Mouse (Mus musculus): Measurements from ENCODE around the gene Rhoh.

- no peak for TF ChIP-seq MAFK (IDR thresholded peaks at IDR 0.05; ENCODE audit: insufficient read depth, low read depth, low read length)
- no peak for TF ChIP-seq ZNF384 (IDR thresholded peaks at IDR 0.05; ENCODE audit: low read depth, low read length)
- no peak for TF ChIP-seq HCFC1 (IDR thresholded peaks at IDR 0.05; ENCODE audit: borderline replicate concordance, insufficient read depth, low read length)
- no peak for TF ChIP-seq CHD2 (IDR thresholded peaks at IDR 0.05; ENCODE audit: low read depth, low read length)
- no peak for TF ChIP-seq ZC3H11A (IDR thresholded peaks at IDR 0.05; ENCODE audit: borderline replicate concordance, low read depth, low read length)
These were observed 4.2 kb upstream of the Rhoh start for GRCm38 (mm10) chr5:65856591-65857411.
